Mouse (Mus musculus): ENCODE data around the gene Acsl4.

The Acsl4 gene

GRCm38 (mm10) chrX:142390247-142390908 is at the start of gene Acsl4:
TSS of gene Acsl4 (minus strand) at chrX:142390535.
- peak; percentile 82 for DNase-seq

DNA sequence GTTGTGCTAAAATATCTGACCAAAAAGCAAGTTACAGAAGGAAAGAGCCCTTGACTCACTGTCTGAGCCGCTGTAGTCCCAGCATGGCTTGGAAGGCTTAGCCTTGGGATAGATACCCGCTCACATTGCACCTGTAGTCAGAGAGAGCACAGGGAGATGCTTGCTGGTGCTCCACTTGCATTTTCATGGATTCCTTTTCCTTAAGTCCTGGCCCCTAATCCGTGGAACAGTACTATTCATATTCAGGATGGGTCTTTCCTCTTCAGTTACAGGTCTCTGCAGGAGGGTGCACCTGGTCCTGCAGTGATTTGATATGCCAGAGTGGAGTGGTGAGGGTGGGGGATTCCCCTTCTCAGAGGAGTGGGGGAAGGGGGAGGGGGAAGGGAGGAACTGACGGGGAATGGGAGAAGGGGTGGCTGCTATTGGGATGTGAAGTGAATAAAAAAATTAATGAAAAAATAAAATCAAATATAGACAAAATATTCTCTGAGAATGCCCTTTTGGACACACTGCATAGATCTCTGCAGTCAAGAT is 47.7 kb upstream of the Acsl4 start:
- no peak for DNase-seq

DNA sequence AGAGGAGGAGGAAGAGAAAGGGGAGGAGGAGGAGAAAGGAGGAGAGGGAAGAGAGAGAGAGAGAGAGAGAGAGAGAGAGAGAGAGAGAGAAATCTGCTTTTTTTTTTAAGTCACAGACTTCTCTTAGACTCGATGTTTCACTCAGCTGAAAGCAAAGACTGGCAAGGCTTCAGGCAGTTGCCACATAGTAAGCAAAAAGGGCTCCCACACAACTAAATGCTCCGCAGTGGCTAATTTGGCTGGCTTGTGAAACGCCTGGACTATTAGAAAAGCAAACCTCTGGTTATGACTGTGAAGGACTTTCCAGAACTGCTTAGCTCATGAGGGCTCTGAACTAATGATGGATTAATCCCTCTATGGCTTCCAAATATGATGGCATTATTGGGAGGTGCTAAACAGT is 42.5 kb upstream of the Acsl4 start:
- DNase-seq: no peak

- DNase-seq: no peak
These were observed 36.8 kb upstream of the Acsl4 start for GRCm38 (mm10) chrX:142427111-142427510.

GRCm38 (mm10) chrX:142426628-142427027 is 36.3 kb upstream of the Acsl4 start:
- DNase-seq: no peak

- DNase-seq: no peak
These were observed 23.5 kb upstream of the Acsl4 start for GRCm38 (mm10) chrX:142413884-142414283.

DNA sequence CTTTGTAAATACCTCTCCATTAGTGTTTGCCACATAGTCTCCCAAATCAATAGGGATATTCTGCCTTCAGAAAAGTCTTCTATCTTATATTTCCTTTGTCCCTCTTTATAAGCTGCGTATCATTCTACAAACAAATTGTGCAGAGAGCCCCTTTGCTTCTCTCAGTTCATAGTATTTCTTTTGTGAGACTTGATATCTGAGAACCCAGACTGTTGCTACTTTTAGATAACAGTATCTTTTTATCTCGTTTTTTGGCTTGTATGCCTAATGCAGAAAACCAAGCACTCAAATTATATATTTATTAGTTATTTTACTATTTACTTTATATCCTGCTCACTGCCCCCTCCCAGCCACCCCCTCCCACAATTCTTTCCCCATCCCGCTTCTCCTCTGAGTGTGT is 19.7 kb upstream of the Acsl4 start:
- DNase-seq: no peak

DNA sequence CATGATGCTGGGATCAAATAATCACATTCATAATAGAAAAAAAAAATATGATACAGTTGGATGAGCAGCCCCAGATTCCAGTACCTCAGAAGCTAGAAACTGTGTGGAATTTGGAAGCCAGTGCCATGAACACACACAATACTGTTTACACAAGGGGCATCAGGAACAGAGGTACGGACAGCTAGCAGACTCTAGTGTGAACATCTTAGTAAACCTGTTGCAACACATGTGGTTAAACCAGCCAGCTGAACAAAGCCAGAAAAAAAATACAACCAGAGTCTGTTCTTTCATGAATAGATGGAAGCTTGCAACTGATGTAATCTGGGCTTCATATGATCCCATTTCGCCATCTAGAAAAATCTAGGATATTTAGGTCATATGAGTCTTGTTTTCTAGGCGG is 19.0 kb upstream of the Acsl4 start:
- no peak for DNase-seq

DNA sequence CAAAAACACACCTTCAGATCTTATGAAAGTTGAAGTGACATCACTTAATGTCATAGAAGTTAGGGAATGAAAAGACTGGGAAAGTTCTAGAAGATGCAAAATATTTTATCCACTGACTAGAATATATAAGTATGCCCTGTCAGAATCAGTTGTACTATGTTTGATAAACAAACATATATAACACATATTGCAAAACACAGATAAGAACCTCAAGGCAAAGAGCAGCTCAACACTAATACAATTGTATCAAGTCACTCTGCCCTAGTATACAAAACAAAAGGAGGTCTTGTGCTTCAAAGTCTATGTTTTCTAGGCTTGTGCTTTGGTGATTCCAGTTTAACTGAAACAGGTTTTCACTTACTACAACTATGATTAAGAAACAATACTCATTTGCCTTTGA is 12.8 kb upstream of the Acsl4 start:
- DNase-seq: no peak

DNA sequence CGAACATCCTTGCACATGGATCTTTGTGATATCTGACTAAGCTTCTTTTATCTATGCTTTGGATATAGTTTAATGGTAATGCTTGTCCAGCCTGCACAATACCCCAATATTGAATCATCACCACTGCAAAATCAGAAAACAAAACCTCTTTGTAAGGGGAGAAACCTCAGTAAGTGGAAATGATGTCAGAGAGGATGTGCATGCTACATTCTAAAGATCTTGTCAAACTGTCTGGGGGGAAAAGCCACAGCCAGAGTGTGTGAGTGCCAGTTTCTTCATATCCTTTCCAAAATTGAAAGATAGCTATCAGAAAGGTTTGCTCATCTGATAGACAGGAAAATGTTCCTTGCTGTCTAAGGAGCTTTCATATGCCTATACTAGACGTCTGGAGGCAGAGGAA is 8.3 kb upstream of the Acsl4 start:
- no peak for DNase-seq

DNA sequence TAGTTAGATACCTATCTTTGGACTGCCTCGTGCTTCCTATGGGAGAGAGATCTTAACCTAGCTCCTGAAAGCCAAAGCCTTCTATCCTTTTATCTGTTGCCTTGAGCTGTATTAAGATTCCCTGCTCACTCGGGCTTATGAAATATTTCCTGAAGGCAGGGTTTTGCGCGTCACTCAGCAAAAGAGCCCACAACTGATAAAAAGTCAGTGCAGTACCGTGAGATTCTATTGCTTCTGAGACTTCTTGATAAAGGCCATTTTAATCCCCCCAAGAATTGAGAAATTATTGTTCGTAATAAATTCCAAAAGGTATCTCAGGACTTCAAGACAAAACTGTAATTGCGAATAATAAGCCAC is 552 bp upstream of the Acsl4 start:
- no peak for DNase-seq

GRCm38 (mm10) chrX:142389581-142390159 is 665 bp downstream of the Acsl4 start:
- peak; percentile 11 for DNase-seq

GRCm38 (mm10) chrX:142388141-142388540 is 2.2 kb downstream of the Acsl4 start:
- DNase-seq: no peak

- no peak for DNase-seq
These were observed 2.7 kb downstream of the Acsl4 start for GRCm38 (mm10) chrX:142387634-142388033.

DNA sequence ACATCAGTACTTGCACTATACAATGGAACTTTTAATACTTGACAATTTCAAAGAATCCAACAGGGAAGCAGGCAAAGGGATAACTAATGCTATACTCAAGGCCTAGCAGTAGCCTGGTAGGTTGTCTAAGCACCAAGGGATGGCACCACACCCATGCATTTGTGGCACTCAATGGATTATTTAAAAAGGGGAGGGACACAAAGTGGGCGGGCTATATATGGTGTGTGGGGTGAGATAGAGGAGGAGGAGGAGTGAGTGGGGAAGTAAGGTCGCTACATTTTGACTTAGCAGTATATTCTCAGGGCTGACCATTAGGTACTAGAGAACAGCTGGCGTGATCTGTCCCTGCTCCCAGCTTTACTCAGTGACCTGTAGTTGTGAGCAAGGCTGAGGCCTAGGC is 5.4 kb downstream of the Acsl4 start:
- DNase-seq: no peak

DNA sequence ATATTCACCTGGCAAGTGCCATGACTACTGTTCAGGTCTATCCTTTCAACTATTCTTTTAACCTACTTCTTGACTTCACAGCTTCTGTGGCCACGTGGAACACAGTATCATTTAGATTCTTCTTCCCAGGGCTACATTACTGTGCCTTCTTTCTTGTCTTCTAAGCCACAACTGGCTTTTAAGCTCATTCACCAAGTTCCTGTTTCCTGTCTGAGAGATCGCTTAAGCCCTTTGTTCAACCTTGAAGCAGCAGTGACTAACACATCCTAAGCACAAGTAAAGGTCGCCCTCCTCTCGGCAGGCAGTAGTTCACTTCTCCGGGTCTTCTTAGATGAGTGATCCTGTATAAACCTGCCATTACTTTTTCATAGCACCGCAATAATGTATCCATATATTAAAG is 10.4 kb downstream of the Acsl4 start:
- DNase-seq: no peak

DNA sequence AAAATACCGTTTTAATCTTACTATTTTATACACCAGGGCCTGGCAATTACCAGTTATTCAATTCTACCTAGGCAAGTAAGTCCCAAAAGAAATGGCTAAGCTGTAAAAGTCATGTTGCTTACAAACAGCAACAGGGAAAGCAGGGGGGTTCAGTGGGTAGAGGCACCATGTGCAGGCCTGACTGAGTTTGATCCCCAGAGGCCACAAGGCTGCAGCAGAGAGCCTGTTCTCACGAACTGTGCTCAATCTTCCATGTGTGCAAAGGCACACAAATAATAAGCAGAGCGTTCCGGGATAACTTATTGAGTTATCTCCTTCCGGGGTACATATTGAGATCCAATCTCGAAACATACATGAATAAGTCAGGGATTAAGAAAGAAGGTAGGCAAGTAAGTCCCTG is 12.3 kb downstream of the Acsl4 start:
- DNase-seq: no peak

GRCm38 (mm10) chrX:142377358-142377757 is 13.0 kb downstream of the Acsl4 start:
- DNase-seq: no peak

GRCm38 (mm10) chrX:142376747-142377146 is 13.6 kb downstream of the Acsl4 start:
- DNase-seq: no peak

GRCm38 (mm10) chrX:142375519-142375918 is 14.8 kb downstream of the Acsl4 start:
- no peak for DNase-seq

- DNase-seq: peak; percentile 21
These were observed 17.9 kb downstream of the Acsl4 start for GRCm38 (mm10) chrX:142372393-142372792.

DNA sequence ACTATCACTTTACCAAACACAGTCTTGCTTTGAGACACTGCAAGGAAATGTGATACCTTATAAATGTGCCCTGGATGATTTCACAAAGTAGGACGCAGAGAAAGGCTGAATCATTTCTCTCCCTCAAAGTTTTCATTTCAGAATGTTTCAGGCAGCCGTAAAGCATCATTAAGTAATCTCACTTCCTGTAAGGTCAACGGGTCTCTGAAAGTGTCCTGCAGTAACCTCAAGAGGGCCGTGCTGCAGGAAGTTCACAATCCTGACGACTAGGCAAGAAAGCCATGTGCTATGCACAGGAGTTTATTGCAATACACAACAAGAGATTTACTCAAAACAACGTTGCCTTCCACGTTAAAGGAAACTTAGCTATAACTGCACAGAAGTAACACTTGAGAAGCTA is 20.4 kb downstream of the Acsl4 start:
- no peak for DNase-seq

- no peak for DNase-seq
These were observed 26.5 kb downstream of the Acsl4 start for GRCm38 (mm10) chrX:142363882-142364281.

GRCm38 (mm10) chrX:142359031-142359430 is 31.3 kb downstream of the Acsl4 start:
- DNase-seq: no peak

DNA sequence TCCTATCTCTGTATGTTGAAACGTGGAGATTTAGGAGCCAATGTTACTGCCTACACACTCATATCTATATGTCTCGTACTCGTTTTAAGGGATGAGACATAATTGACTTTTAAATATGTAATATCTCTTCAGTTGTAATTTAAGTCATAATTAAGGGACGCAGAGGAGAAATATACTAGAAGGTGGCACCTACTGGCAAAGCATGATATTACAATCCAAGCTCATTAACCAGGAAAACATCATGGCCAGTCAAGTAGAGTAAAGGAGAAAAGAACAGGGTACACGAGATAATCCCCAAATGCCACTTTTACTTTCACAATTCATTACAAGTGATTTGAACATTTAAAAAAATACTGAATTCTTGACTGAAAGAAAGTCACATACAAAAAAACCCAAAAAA is 31.9 kb downstream of the Acsl4 start:
- DNase-seq: no peak
